Mouse (Mus musculus): Measurements from ENCODE around the gene Pde3b. TPM values are rescaled to one million over a fixed set of nuclear protein-coding genes. Genes with fewer than 3 reads are reported as not detected.

Pde3b gene
- total RNA-seq, 4 experiments from 2014 or later = 9.1 to 13.4 (median 11.3) TPM

Other genes with a start within 250 kb of the Pde3b start
- 10 to 100 TPM; 56.4 to 66.4 (median 63.2) TPM for gene Copb1, start 160.6 kb upstream of the Pde3b start, total RNA-seq (2022)
- 100 to 1,000 TPM; 118 to 124 (median 118) TPM for gene Psma1, start 139.2 kb upstream of the Pde3b start, total RNA-seq (2022)
- 1 to 10 TPM; 1.6 to 2.3 (median 2.2) TPM for gene Cyp2r1, start 147.7 kb downstream of the Pde3b start, total RNA-seq (2022)
- 1 to 10 TPM in 3 of 4 experiments, not detected in 1; 1.3 to 3.9 (median 2.4) TPM for gene Calca, start 221.1 kb downstream of the Pde3b start, total RNA-seq (2022)